Mouse (Mus musculus) limb, embryonic 11.5 days (tissue): ENCODE measurements at regions not wholly inside any gene's neighbourhood (a gene's known extent, or its start where the extent isn't known, plus 50 kb on each side); places are given as distances from the start of the nearest gene placed in this dataset.

Experiments used
- ATAC-seq: fragments of 200-750 bp; cut with Nextera tagmentation; 2 replicates; pipeline ENCODE4 v1.8.0; 2017; ENCODE audit warnings: low read depth; ENCODE audit not compliant: insufficient number of reproducible peaks, low FRiP score, low TSS enrichment
- DNase-seq: peaks from one replicate; pipeline ENCODE4 v3.0.0-alpha.2; 2015; ENCODE audit warnings: low spot score
- H3K27ac ChIP-seq: fragments of 300-500 bp; sonication (generic); replicated peaks from 2 replicates; pipeline ENCODE4 v1.5.1; 2014; ENCODE audit warnings: low read depth, mild to moderate bottlenecking, low read length
- H3K27me3 ChIP-seq: fragments of 300-500 bp; sonication (generic); 2 replicates; pipeline ENCODE4 v1.6.1; 2014; ENCODE audit warnings: mild to moderate bottlenecking, low read length, mixed read lengths; ENCODE audit not compliant: control insufficient read depth, insufficient read depth
- H3K36me3 ChIP-seq: fragments of 300-500 bp; sonication (generic); 2 replicates; pipeline ENCODE4 v1.6.1; 2014; ENCODE audit warnings: mild to moderate bottlenecking, low read length, moderate library complexity, mixed read lengths; ENCODE audit not compliant: control insufficient read depth, insufficient read depth
- H3K4me1 ChIP-seq: fragments of 300-500 bp; sonication (generic); 2 replicates; pipeline ENCODE4 v1.6.1; 2014; ENCODE audit warnings: low read length, mixed read lengths; ENCODE audit not compliant: control insufficient read depth, insufficient read depth
- H3K4me2 ChIP-seq: fragments of 300-500 bp; sonication (generic); 2 replicates; pipeline ENCODE4 v1.6.1; 2014; ENCODE audit warnings: low read depth, mild to moderate bottlenecking, moderate library complexity; ENCODE audit not compliant: severe bottlenecking
- H3K4me3 ChIP-seq: fragments of 300-500 bp; sonication (generic); 2 replicates; pipeline ENCODE4 v1.5.1; 2014; ENCODE audit warnings: low read depth, low read length
- H3K9ac ChIP-seq: fragments of 300-500 bp; sonication (generic); 2 replicates; pipeline ENCODE4 v1.6.1; 2014; ENCODE audit warnings: mild to moderate bottlenecking, low read length
- H3K9me3 ChIP-seq: fragments of 300-500 bp; sonication (generic); 2 replicates; pipeline ENCODE4 v1.6.1; 2016; ENCODE audit warnings: low read length; ENCODE audit not compliant: control insufficient read depth
- WGBS: fragments of 180-500 bp; shearing (Covaris S2); extraction: QIAGEN DNeasy Blood & Tissue Kit; methylation state at CpG from one replicate; pipeline ENCODE4 v1.1.7; 2014; 5-methylcytosine and 5-hydroxymethylcytosine counted together

DNA sequence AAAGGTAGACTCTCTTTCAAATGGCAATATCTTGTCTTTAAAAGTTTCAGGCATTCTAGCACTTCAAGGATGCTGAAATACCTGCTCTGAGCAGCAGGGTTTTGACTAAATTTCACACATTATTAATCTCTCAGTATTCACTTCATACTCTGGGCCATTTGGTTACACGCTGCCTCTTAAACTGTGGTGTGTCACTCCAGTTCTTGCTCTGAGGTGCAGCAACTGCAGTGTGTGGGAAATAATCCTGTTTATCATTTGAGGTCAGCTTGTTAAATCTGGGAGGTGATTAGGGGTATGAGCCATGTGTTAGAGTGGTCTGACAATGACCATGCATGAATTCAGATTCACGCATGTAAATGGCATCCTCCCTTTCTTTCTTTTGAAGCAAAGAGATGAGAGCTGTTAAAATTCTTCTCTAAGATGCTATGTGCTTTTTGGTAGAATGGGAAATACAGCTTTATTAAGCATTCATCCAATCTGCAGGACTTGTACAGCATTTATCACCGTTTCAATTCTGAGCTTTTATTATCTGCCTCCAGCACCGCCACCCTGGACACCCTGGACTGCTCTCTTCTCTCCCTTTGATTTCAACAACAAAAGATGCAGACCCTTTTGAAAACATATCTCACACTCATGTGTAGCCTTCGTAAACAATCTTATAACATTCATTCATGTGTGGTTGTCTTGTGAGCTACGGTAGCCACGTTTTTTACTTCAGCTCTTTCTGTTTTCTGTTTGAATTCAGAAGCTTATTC is 362.4 kb upstream of the Gm38303 start:
- Histone ChIP-seq H3K4me2 (no peak overlapping the region), H3K4me1 (no peaks in the 10 kb centered on the region), H3K4me3 (no peak overlapping the region), H3K9ac (no peak overlapping the region), H3K27me3 (no peaks in the 10 kb centered on the region), H3K9me3 (no peaks in the 10 kb centered on the region), H3K27ac (no peak overlapping the region), H3K36me3 (no peaks in the 10 kb centered on the region)
- WGBS: 85% methylated on average over 7 of the region's 7 CpGs
- no peak for DNase-seq
- no peak for ATAC-seq

GRCm38 (mm10) chr3:10685501-10685951 is 350.0 kb upstream of the Gm38303 start:
- WGBS: 60% methylated on average over 4 of the region's 4 CpGs
- no peak overlapping the region for H3K4me3 ChIP-seq

GRCm38 (mm10) chr3:10684885-10685500 is 349.5 kb upstream of the Gm38303 start:
- no peaks in the 10 kb centered on the region for H3K27me3 ChIP-seq
- no peak overlapping the region for H3K4me3 ChIP-seq
- no peaks in the 10 kb centered on the region for H3K36me3 ChIP-seq
- H3K27ac ChIP-seq: no peak overlapping the region
- no peaks in the 10 kb centered on the region for H3K4me1 ChIP-seq
- H3K4me2 ChIP-seq: no peak overlapping the region
- DNase-seq: peak; percentile 73
- 0 out of 2 replicates have a peak, but pooled peaks have one; percentile 31 for ATAC-seq
- no peaks in the 10 kb centered on the region for H3K9me3 ChIP-seq
- H3K9ac ChIP-seq: no peak overlapping the region
- 54% methylated on average over 6 of the region's 6 CpGs for WGBS

More at GRCm38 (mm10) chr3:10685501-10685951, 350.0 kb upstream of the Gm38303 start:
- no peak for DNase-seq
- ATAC-seq: no peak
- H3K9me3 ChIP-seq: no peaks in the 10 kb centered on the region
- no peaks in the 10 kb centered on the region for H3K27me3 ChIP-seq
- H3K4me2 ChIP-seq: no peak overlapping the region
- H3K36me3 ChIP-seq: no peaks in the 10 kb centered on the region
- no peak overlapping the region for H3K9ac ChIP-seq
- H3K27ac ChIP-seq: no peak overlapping the region
- no peaks in the 10 kb centered on the region for H3K4me1 ChIP-seq

GRCm38 (mm10) chr3:10681938-10682337 is 346.5 kb upstream of the Gm38303 start:
- Histone ChIP-seq H3K4me2 (no peak overlapping the region), H3K27ac (no peak overlapping the region), H3K9ac (no peak overlapping the region), H3K36me3 (no peaks in the 10 kb centered on the region), H3K27me3 (no peaks in the 10 kb centered on the region), H3K4me3 (no peak overlapping the region), H3K9me3 (no peaks in the 10 kb centered on the region), H3K4me1 (no peaks in the 10 kb centered on the region)
- ATAC-seq: no peak
- DNase-seq: no peak

- no peak overlapping the region for H3K27ac ChIP-seq
- H3K4me2 ChIP-seq: no peak overlapping the region
- H3K9ac ChIP-seq: no peak overlapping the region
- no peak for ATAC-seq
- H3K27me3 ChIP-seq: no peaks in the 10 kb centered on the region
- no peak overlapping the region for H3K4me3 ChIP-seq
- 76% methylated on average over 3 of the region's 3 CpGs for WGBS
- no peaks in the 10 kb centered on the region for H3K9me3 ChIP-seq
- DNase-seq: no peak
- no peaks in the 10 kb centered on the region for H3K4me1 ChIP-seq
- H3K36me3 ChIP-seq: no peaks in the 10 kb centered on the region
Measured at GRCm38 (mm10) chr3:10647975-10648511, 312.6 kb upstream of the Gm38303 start.
